Mouse (Mus musculus) hindbrain, embryonic 14.5 days (tissue): ENCODE results near the gene Trpd52l3. TPM values are rescaled to one million over a fixed set of nuclear protein-coding genes. Genes with fewer than 3 reads are reported as not detected.

Experiments
- ATAC-seq: fragments of 200-750 bp; cut with Nextera tagmentation; 2 replicates; pipeline ENCODE4 v1.8.0; 2017; ENCODE audit warnings: moderate number of reproducible peaks, mild to moderate bottlenecking, moderate TSS enrichment, moderate library complexity; ENCODE audit not compliant: low FRiP score
- DNase-seq: peaks from one replicate; pipeline ENCODE4 v3.0.0-alpha.2; 2015; ENCODE audit warnings: low spot score
- H3K27ac ChIP-seq: fragments of 300-500 bp; sonication (generic); 2 replicates; pipeline ENCODE4 v1.5.1; 2014; ENCODE audit warnings: mild to moderate bottlenecking, moderate library complexity
- H3K27me3 ChIP-seq: fragments of 300-500 bp; sonication (generic); 2 replicates; pipeline ENCODE4 v1.6.1; 2014; ENCODE audit warnings: mild to moderate bottlenecking, low read length, mixed read lengths; ENCODE audit not compliant: control insufficient read depth, insufficient read depth
- H3K36me3 ChIP-seq: fragments of 300-500 bp; sonication (generic); replicated peaks from 2 replicates; pipeline ENCODE4 v1.6.1; 2014; ENCODE audit not compliant: control insufficient read depth, insufficient read depth
- H3K4me1 ChIP-seq: fragments of 300-500 bp; sonication (generic); replicated peaks from 2 replicates; pipeline ENCODE4 v1.6.1; 2014; ENCODE audit warnings: antibody characterized with exemption, low read length, mixed read lengths; ENCODE audit not compliant: control insufficient read depth, insufficient read depth
- H3K4me2 ChIP-seq: fragments of 300-500 bp; sonication (generic); replicated peaks from 2 replicates; pipeline ENCODE4 v1.6.1; 2014; ENCODE audit warnings: mild to moderate bottlenecking, moderate library complexity
- H3K4me3 ChIP-seq: fragments of 300-500 bp; sonication (generic); replicated peaks from 2 replicates; pipeline ENCODE4 v1.5.1; 2014; ENCODE audit warnings: mild to moderate bottlenecking, low read length
- H3K9ac ChIP-seq: fragments of 300-500 bp; sonication (generic); 2 replicates; pipeline ENCODE4 v1.6.1; 2014
- H3K9me3 ChIP-seq: fragments of 300-500 bp; sonication (generic); 2 replicates; pipeline ENCODE4 v1.6.1; 2016; ENCODE audit warnings: low read length; ENCODE audit not compliant: control insufficient read depth
- WGBS: fragments of 180-500 bp; shearing (Covaris S2); extraction: QIAGEN DNeasy Blood & Tissue Kit; methylation state at CpG from one replicate; pipeline ENCODE4 v1.1.7; 2014; 5-methylcytosine and 5-hydroxymethylcytosine counted together
- polyA plus RNA-seq: library from polyadenylated mRNA; unstranded; fragments of >200 nt; fragmentation: Nextera tagmentation; extraction: Ambion mirVana; gene quantifications from 2 replicates; pipeline ENCODE4 v1.2.1, GENCODE M21; 2014

Trpd52l3 gene
- not detected in 2 replicates for polyA plus RNA-seq

DNA sequence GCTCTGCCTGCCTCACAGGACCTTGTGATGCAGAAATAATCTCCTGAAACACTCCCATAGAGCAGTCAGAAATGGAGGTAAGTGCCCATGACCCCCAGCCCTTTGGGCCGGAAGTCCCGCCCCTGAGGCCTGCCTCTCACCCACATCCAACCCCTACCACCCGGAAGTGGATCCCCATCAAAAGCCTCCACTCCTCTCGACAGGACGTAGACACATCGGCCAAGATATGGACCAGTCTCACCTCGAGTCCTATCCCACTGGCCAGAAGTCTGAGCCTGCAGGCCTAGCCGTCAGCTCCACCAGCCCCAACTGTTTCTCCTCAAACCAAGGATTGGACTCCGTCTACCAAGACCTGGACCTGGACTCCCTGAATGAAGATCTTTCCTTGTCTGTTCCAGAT, at the start of gene Trpd52l3:
Gene Trpd52l3, plus strand, starts transcription at position 170 of the 400 bp plus-strand sequence.
- H3K27ac ChIP-seq, result no peak within 1 kb of the TSS
- H3K36me3 ChIP-seq, result no peaks in the 10 kb centered on the region
- H3K4me3 ChIP-seq, result no peak within 1 kb of the TSS
- H3K9ac ChIP-seq, result no peak within 1 kb of the TSS
- no peaks in the 10 kb centered on the region for H3K4me1 ChIP-seq
- no peaks in the 10 kb centered on the region for H3K27me3 ChIP-seq
- WGBS, result 95% methylated on average over 9 of the region's 9 CpGs
- no peak within 1 kb of the TSS for H3K4me2 ChIP-seq
- DNase-seq (no peak), ATAC-seq (no peak)
- H3K9me3 ChIP-seq, result peaks cover 4% of the 10 kb centered on the region; the same call in 1 of the 2 replicates

DNA sequence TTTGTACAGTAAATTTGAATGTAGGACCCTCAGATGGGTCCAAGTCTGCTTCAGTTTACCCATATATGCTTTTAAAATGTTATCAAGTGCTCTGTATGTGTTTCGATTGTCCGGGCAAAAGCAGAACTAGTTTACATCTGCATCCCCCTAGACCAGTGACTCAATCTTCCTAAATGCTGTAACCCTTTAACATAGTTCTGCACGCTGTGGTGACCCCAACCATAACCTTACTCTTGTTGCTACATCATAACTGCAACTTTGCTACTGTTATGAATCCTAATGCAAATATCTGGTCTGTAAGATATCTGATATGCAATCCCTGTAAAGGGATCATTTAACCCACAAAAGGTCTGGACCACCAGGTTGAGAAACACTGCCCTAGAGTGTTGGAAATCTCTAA, 49.8 kb upstream of the Trpd52l3 start:
- 0 out of 2 replicates have a peak, but pooled peaks cover 2% of the 10 kb centered on the region for H3K4me1 ChIP-seq
- no peaks in the 10 kb centered on the region for H3K9me3 ChIP-seq
- H3K36me3 ChIP-seq, result no peaks in the 10 kb centered on the region
- ATAC-seq (no peak), DNase-seq (no peak)
- H3K4me2 ChIP-seq, result no peak overlapping the region
- H3K9ac ChIP-seq, result no peak overlapping the region
- WGBS, result 95% methylated on average over 3 of the region's 3 CpGs
- H3K27ac ChIP-seq, result no peak overlapping the region
- H3K4me3 ChIP-seq, result no peak overlapping the region
- H3K27me3 ChIP-seq, result no peaks in the 10 kb centered on the region

GRCm38 (mm10) chr19:29955454-29955853, 48.1 kb upstream of the Trpd52l3 start:
- Histone ChIP-seq H3K9me3 (no peaks in the 10 kb centered on the region), H3K27me3 (no peaks in the 10 kb centered on the region), H3K4me3 (no peak overlapping the region), H3K4me2 (no peak overlapping the region), H3K27ac (no peak overlapping the region), H3K9ac (no peak overlapping the region), H3K4me1 (no peaks in the 10 kb centered on the region), H3K36me3 (no peaks in the 10 kb centered on the region)
- ATAC-seq (no peak), DNase-seq (no peak)
- 91% methylated on average over 2 of the region's 2 CpGs for WGBS

DNA sequence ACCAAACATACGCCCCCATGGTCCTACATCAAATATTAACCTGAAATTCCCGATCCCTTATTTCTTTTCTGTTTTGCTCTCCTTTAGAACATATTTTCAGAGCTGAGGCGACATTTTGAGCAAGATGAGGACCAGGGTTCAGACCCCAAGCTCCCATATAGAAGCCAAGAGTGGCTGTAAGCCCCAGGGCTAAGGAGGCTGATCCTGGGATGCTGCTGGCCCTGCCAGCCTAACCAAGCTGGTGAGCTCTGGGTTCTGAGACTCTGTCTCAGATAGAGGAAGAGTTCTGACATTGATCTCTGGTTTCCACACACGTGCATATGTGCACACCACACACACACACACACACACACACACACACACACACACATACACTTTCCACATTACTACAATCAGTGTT, 42.7 kb upstream of the Trpd52l3 start:
- Histone ChIP-seq H3K9ac (no peak overlapping the region), H3K27me3 (no peaks in the 10 kb centered on the region), H3K9me3 (no peaks in the 10 kb centered on the region), H3K4me1 (no peaks in the 10 kb centered on the region), H3K27ac (no peak overlapping the region), H3K4me3 (no peak overlapping the region), H3K4me2 (no peak overlapping the region), H3K36me3 (no peaks in the 10 kb centered on the region)
- ATAC-seq (no peak), DNase-seq (no peak)
- 92% methylated on average over 4 of the region's 4 CpGs for WGBS

- Histone ChIP-seq H3K4me2 (no peak overlapping the region), H3K27ac (no peak overlapping the region), H3K9me3 (0 out of 2 replicates have a peak, but pooled peaks cover 3% of the 10 kb centered on the region), H3K9ac (no peak overlapping the region), H3K27me3 (no peaks in the 10 kb centered on the region), H3K36me3 (no peaks in the 10 kb centered on the region), H3K4me3 (no peak overlapping the region), H3K4me1 (no peaks in the 10 kb centered on the region)
- ATAC-seq (no peak), DNase-seq (no peak)
- WGBS, result 86% methylated on average over 6 of the region's 6 CpGs
Measured at GRCm38 (mm10) chr19:29961842-29962241, 41.7 kb upstream of the Trpd52l3 start.

GRCm38 (mm10) chr19:29963598-29964092, 39.9 kb upstream of the Trpd52l3 start:
- Histone ChIP-seq H3K4me3 (no peak overlapping the region), H3K4me1 (no peaks in the 10 kb centered on the region), H3K36me3 (no peaks in the 10 kb centered on the region), H3K27me3 (no peaks in the 10 kb centered on the region), H3K27ac (no peak overlapping the region), H3K9ac (no peak overlapping the region), H3K4me2 (no peak overlapping the region), H3K9me3 (0 out of 2 replicates have a peak, but pooled peaks cover 5% of the 10 kb centered on the region)
- DNase-seq (no peak), ATAC-seq (no peak)
- 93% methylated on average over 2 of the region's 2 CpGs for WGBS

GRCm38 (mm10) chr19:29967960-29968359, 35.6 kb upstream of the Trpd52l3 start:
- Histone ChIP-seq H3K4me1 (no peaks in the 10 kb centered on the region), H3K4me2 (no peak overlapping the region), H3K27me3 (no peaks in the 10 kb centered on the region), H3K36me3 (no peaks in the 10 kb centered on the region), H3K27ac (no peak overlapping the region), H3K9me3 (0 out of 2 replicates have a peak, but pooled peaks cover 5% of the 10 kb centered on the region), H3K9ac (no peak overlapping the region), H3K4me3 (no peak overlapping the region)
- 94% methylated on average over 3 of the region's 3 CpGs for WGBS
- DNase-seq, result no peak
- no peak for ATAC-seq

- H3K9ac ChIP-seq, result no peak overlapping the region
- 77% methylated on average over 5 of the region's 5 CpGs for WGBS
- H3K4me1 ChIP-seq, result no peaks in the 10 kb centered on the region
- H3K27ac ChIP-seq, result no peak overlapping the region
- no peak for DNase-seq
- H3K4me3 ChIP-seq, result no peak overlapping the region
- H3K4me2 ChIP-seq, result no peak overlapping the region
- ATAC-seq, result no peak
- no peaks in the 10 kb centered on the region for H3K36me3 ChIP-seq
- no peaks in the 10 kb centered on the region for H3K9me3 ChIP-seq
- no peaks in the 10 kb centered on the region for H3K27me3 ChIP-seq
Measured at GRCm38 (mm10) chr19:29973396-29973795, 30.2 kb upstream of the Trpd52l3 start.

DNA sequence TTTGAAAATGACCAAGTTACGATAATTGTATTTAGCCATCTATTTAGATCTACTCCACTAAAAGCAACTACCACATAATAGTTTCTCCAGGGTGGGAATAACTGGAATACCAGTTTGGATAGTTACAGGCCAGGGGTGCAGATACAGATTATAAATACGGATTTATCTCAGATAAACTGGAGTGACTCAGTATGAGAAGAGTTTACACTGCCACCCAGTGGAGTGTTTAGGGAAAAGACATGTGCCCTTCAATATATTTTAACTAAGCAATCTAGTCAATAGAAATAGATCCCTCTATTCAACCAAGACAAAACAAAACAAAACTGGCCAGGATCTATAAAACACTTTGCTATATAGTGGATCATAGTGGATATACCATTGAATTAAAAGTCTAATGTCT, 24.7 kb upstream of the Trpd52l3 start:
- H3K9me3 ChIP-seq, result no peaks in the 10 kb centered on the region
- DNase-seq, result peak; percentile 70
- H3K36me3 ChIP-seq, result no peaks in the 10 kb centered on the region
- no peak overlapping the region for H3K27ac ChIP-seq
- no peaks in the 10 kb centered on the region for H3K4me1 ChIP-seq
- ATAC-seq, result peak; percentile 8; the same call in 1 of the 2 replicates
- H3K9ac ChIP-seq, result no peak overlapping the region
- H3K4me3 ChIP-seq, result no peak overlapping the region
- H3K27me3 ChIP-seq, result no peaks in the 10 kb centered on the region
- 66% methylated on average over 2 of the region's 2 CpGs for WGBS
- H3K4me2 ChIP-seq, result no peak overlapping the region
